Comparison of ENCODE assay signal across 25 mouse cellular contexts in the genomic region with DNA sequence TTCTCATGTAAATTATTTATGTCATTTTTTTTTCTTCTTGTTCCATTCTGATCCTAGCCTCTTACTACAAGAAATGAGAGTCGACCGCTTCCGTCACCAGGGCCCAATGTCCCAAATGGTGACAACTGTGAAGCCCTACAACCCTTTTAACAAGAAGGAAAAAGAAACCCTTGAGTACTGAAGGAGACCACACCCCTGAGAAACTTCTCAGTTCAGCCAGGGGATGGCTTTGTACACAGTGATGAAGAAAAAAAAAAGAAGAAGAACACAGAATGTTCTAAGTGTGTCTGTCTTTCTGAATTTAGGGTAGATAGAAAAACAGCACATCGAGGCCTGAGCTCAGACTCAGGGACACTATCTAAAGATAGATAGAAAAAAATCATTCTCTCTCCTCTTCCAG. TPM values are rescaled to one million over a fixed set of nuclear protein-coding genes. Genes with fewer than 3 reads are reported as not detected.
A peak's percentile ranks its signal among the peaks of the same experiment; 100 is the strongest.
DNase-seq lines count a peak whose midpoint lies in the region; TF ChIP-seq lines count a peak whose summit lies in the region.
"Had no signal": no experiment of that assay in that cellular context is flagged by ENCODE, and none has a peak within 500 bp of the region (broad histone marks: within the 10 kb centered on the region; RNA-seq: fewer than 3 reads in every experiment).

No protein-coding gene starts in this region.

- TF ChIP-seq EP300 in MEL (IDR thresholded peaks at IDR 0.05; ENCODE audit: low read depth in 1 of 2, low read length in 2 of 2) = no peak

- no peaks in the 10 kb centered on the region for H3K36me3 ChIP-seq in spleen, adult 2 months (ENCODE audit: control insufficient read depth, insufficient read depth, low read length)
- peaks cover 0 to 59% of the 10 kb centered on the region in 2 experiments; a peak in 2 of 4 replicates for H3K36me3 ChIP-seq in MEL (ENCODE audit: control insufficient read depth in 1 of 2, insufficient read depth in 2 of 2, low read length in 2 of 2)
- H3K36me3 ChIP-seq in heart, embryonic 10.5 days = no peaks in the 10 kb centered on the region
- H3K36me3 ChIP-seq: embryonic facial prominence, embryonic 13.5 days; embryonic facial prominence, embryonic 15.5 days; forebrain, embryonic 10.5 days; forebrain, embryonic 12.5 days; G1E had no signal

- TF ChIP-seq CTCF in spleen, adult 2 months (IDR thresholded peaks at IDR 0.05; ENCODE audit: extremely low read depth, insufficient read depth, insufficient read length, insufficient replicate concordance) = no peak
- TF ChIP-seq CTCF in MEL (IDR thresholded peaks at IDR 0.05 in 2 of 3, conservative IDR thresholded peaks at IDR 0.05 in 1 of 3; ENCODE audit: control insufficient read depth in 1 of 3, insufficient read depth in 1 of 3, low read depth in 2 of 3, low read length in 3 of 3, poor library complexity in 1 of 3, severe bottlenecking in 1 of 3) = no peak

- TF ChIP-seq POLR2A in spleen, adult 2 months (IDR thresholded peaks at IDR 0.05; ENCODE audit: low read depth, low read length) = no peak
- TF ChIP-seq POLR2A in MEL (IDR thresholded peaks at IDR 0.05; ENCODE audit: control insufficient read depth in 1 of 2, insufficient read depth in 1 of 2, low read depth in 1 of 2, low read length in 2 of 2, poor library complexity in 1 of 2) = no peak

- 71% methylated on average over 4 of the region's 4 CpGs for WGBS in spleen, adult 2 months
- WGBS in heart, embryonic 10.5 days = 94% methylated on average over 4 of the region's 4 CpGs

- no peaks in the 10 kb centered on the region for H3K9me3 ChIP-seq in MEL (replicated peaks; ENCODE audit: insufficient read depth, low read length)
- H3K9me3 ChIP-seq in heart, embryonic 10.5 days = no peaks in the 10 kb centered on the region
- H3K9me3 ChIP-seq: embryonic facial prominence, embryonic 13.5 days; embryonic facial prominence, embryonic 15.5 days; forebrain, embryonic 10.5 days; forebrain, embryonic 12.5 days; G1E had no signal

- H3K27me3 ChIP-seq in spleen, adult 2 months (ENCODE audit: control insufficient read depth, insufficient read depth, low read length) = no peaks in the 10 kb centered on the region
- H3K27me3 ChIP-seq in MEL (ENCODE audit: control insufficient read depth in 1 of 2, insufficient read depth in 2 of 2, low read length in 2 of 2) = no peaks in the 10 kb centered on the region
- H3K27me3 ChIP-seq in heart, embryonic 10.5 days (ENCODE audit: insufficient read depth, poor library complexity, severe bottlenecking) = no peaks in the 10 kb centered on the region
- H3K27me3 ChIP-seq: CH12.LX; embryonic facial prominence, embryonic 13.5 days; embryonic facial prominence, embryonic 15.5 days; forebrain, embryonic 12.5 days had no signal

- peak overlapping the region; percentile 66 for H3K27ac ChIP-seq in spleen, adult 2 months (ENCODE audit: insufficient read depth, low read length)
- peak overlapping the region; percentile 30; the same call in 1 of the 2 replicates for H3K27ac ChIP-seq in MEL (ENCODE audit: control insufficient read depth, low read depth, low read length)
- H3K27ac ChIP-seq in heart, embryonic 10.5 days = no peak overlapping the region
- H3K27ac ChIP-seq: embryonic facial prominence, embryonic 13.5 days; embryonic facial prominence, embryonic 15.5 days; forebrain, embryonic 10.5 days; forebrain, embryonic 12.5 days had no signal

- no peak for DNase-seq in spleen, adult 2 months (ENCODE audit: low read depth in 1 of 2, low spot score in 2 of 2)
- no peak for DNase-seq in spleen, postnatal 4 days (ENCODE audit: low spot score in 2 of 2)
- DNase-seq in CD4-positive helper T cell, adult 2 months (ENCODE audit: low read depth, low spot score) = peak; percentile 38
- peak; percentile 61 for DNase-seq in MEL (ENCODE audit: low read depth, low spot score)
- DNase-seq in heart, embryonic 10.5 days (ENCODE audit: low spot score) = no peak
- DNase-seq in kidney, adult 8-10 months = no peak
- DNase-seq: adrenal gland, adult 2 months; adrenal gland, postnatal 10 days; adrenal gland, postnatal 25 days; cerebellum, adult 11 months; cerebellum, adult 18-20 months; cerebellum, adult 8-10 months; cerebellum, adult 9-11 months; cerebellum, postnatal 14 days; cerebellum, postnatal 36 days; embryo, embryonic 11 days had no signal

- H3K4me1 ChIP-seq in spleen, adult 2 months (ENCODE audit: control insufficient read depth, insufficient read depth, insufficient read length) = peaks cover 33% of the 10 kb centered on the region
- H3K4me1 ChIP-seq in MEL (ENCODE audit: control insufficient read depth in 1 of 2, insufficient read depth in 2 of 2, low read length in 2 of 2) = peaks cover 40 to 41% of the 10 kb centered on the region in 2 experiments
- H3K4me1 ChIP-seq in heart, embryonic 10.5 days = no peaks in the 10 kb centered on the region
- H3K4me1 ChIP-seq: embryonic facial prominence, embryonic 13.5 days; embryonic facial prominence, embryonic 15.5 days; forebrain, embryonic 10.5 days; forebrain, embryonic 12.5 days had no signal

- H3K79me2 ChIP-seq in MEL (ENCODE audit: control insufficient read depth, insufficient read depth, low read length, poor library complexity) = no peaks in the 10 kb centered on the region

- no peak for TF ChIP-seq RAD21 in MEL (IDR thresholded peaks at IDR 0.05; ENCODE audit: low read depth, low read length)

- no peak overlapping the region for H3K9ac ChIP-seq in MEL (ENCODE audit: control insufficient read depth, low read depth, low read length, poor library complexity, severe bottlenecking)
- H3K9ac ChIP-seq: embryonic facial prominence, embryonic 13.5 days; embryonic facial prominence, embryonic 15.5 days; forebrain, embryonic 12.5 days had no signal

- H3K4me3 ChIP-seq in spleen, adult 2 months (ENCODE audit: extremely low read depth, insufficient read depth, insufficient read length) = no peak overlapping the region
- no peak overlapping the region for H3K4me3 ChIP-seq in MEL (ENCODE audit: control insufficient read depth in 1 of 2, insufficient read depth in 1 of 2, low read depth in 2 of 2, low read length in 2 of 2)
- no peak overlapping the region for H3K4me3 ChIP-seq in heart, embryonic 10.5 days
- H3K4me3 ChIP-seq: embryonic facial prominence, embryonic 13.5 days; embryonic facial prominence, embryonic 15.5 days; erythroblast, embryonic 14.5 days; forebrain, embryonic 10.5 days; forebrain, embryonic 12.5 days had no signal

TF ChIP-seq in MEL, 35 proteins besides CTCF, POLR2A, EP300 and RAD21:
- no peak for TF ChIP-seq TCF12 (IDR thresholded peaks at IDR 0.05; ENCODE audit: low read depth, low read length)
- TF ChIP-seq ZNF384 (IDR thresholded peaks at IDR 0.05; ENCODE audit: low read depth, low read length) = peak; percentile 88

RNA-seq across cellular contexts. Expression of gene Zpbp, which starts 52.7 kb away (rescaled TPM):
- polyA plus RNA-seq in spleen, adult 2 months (2012; rRNA removed) = 0.19 and 0.38 TPM in 2 replicates
- total RNA-seq in MEL (2012; rRNA removed) = 0.39 and 0.42 TPM in 2 replicates
- polyA plus RNA-seq in MEL (2012; ENCODE audit: insufficient read depth in 1 of 2, insufficient read length in 2 of 2, low read depth in 1 of 2, low replicate concordance in 2 of 2, missing spikeins in 1 of 2) = under 1 TPM in 1 of 2 experiments, not detected in 1; 0.47 TPM
- 0.60 and 0.65 TPM in 2 replicates for polyA plus RNA-seq in heart, embryonic 10.5 days (2016; fragmentation: Nextera tagmentation; extraction: Ambion mirVana)
- polyA plus RNA-seq: C2C12; erythroblast, embryonic 14.5 days had no signal

RNA-seq across cellular contexts. Expression of gene Spata48, which starts 53.0 kb away (rescaled TPM):
- 1.7 and 3.5 TPM in 2 replicates for polyA plus RNA-seq in spleen, adult 2 months (2012; rRNA removed)
- 0.15 and 0.29 TPM in 2 replicates for total RNA-seq in MEL (2012; rRNA removed)
- 1 to 10 TPM in 1 of 2 experiments, not detected in 1; 1.1 TPM for polyA plus RNA-seq in MEL (2012; ENCODE audit: insufficient read depth in 1 of 2, insufficient read length in 2 of 2, low read depth in 1 of 2, low replicate concordance in 2 of 2, missing spikeins in 1 of 2)
- 0.55 and 1.7 TPM in 2 replicates for polyA plus RNA-seq in heart, embryonic 10.5 days (2016; fragmentation: Nextera tagmentation; extraction: Ambion mirVana)
- polyA plus RNA-seq: C2C12; forebrain, embryonic 16.5 days had no signal

Comparison
In these comparisons a context has a peak if more than half of its experiments do, and no peak if none do; other contexts are left out.
1. DNase-seq: peak in CD4-positive helper T cell, adult 2 months (single experiment) and MEL (single experiment); none in spleen, adult 2 months (0 of 2), spleen, postnatal 4 days (0 of 2), heart, embryonic 10.5 days (single experiment) and kidney, adult 8-10 months (0 of 2).